Mouse (Mus musculus): ENCODE results near the gene Ccdc84.

- TF ChIP-seq TAL1 (conservative IDR thresholded peaks at IDR 0.05; ENCODE audit: low read depth, low read length) (no peak), CTCF (IDR thresholded peaks at IDR 0.05; ENCODE audit: low read depth, low read length) (no peak)
Observed at GRCm38 (mm10) chr9:44420280-44420898, 2.0 kb upstream of the Ccdc84 start.

All from G1E (cell line).